Mouse (Mus musculus) megakaryocyte, adult 5-6 weeks (primary cell): ENCODE data around the gene Numb. TPM values are rescaled to one million over a fixed set of nuclear protein-coding genes. Genes with fewer than 3 reads are reported as not detected.

Source experiments
- ATAC-seq: 2 replicates; pipeline ENCODE4 v1.8.0; 2016; ENCODE audit warnings: mild to moderate bottlenecking, inconsistent platforms; ENCODE audit not compliant: poor library complexity, severe bottlenecking
- total RNA-seq, 2 experiments: library from RNA; stranded (forward) in 1 of 2; stranded (reverse) in 1 of 2; fragments of 153-499, 151-499 nt in 1 of 2; fragments of 221-1000, 200-1000 nt in 1 of 2; gene quantifications; 2 replicates each; pipeline versions ENCODE4 v1.2.3 to v1.2.4; 2015 to 2017

Gene Numb
- total RNA-seq, 2 experiments from 2014 or later = 28.4 to 36.0 TPM

GRCm38 (mm10) chr12:83923486-83923859 lies 1.7 kb upstream of the Numb start:
- no peak for ATAC-seq

DNA sequence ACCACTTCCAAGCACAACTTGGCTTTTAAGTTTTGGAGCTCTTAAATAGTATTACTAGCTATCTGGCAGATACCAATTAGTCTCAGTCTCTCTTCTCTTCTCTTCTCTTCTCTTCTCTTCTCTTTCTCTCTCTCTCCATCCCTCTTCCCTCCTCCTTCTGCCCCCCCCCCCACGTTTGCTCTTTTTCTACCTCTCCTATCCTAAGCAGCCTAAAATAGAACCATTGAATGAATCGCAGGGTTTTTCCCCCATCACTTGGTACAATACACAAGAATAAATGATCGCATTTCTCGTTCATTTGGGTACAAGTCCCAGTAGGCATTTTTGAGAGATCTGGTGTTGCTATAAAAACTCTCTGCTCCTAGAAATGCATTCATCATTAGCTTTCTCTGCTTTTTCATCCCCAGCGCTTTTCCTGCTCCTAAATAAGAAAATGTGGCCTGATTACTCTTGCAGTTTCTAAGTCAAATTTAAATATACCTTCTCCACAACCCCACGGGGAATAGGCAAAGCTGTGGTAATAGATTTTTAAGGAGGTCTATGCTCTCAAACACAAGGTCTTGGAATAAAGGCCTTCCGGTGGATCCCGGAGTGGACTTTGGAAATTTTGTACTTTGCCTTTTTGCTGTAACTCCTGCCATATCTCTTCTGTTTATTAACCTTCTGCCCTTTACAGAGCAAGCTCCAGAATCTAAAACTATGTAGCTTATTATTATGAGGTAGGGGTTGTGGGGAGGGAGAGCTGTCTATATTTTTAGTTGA lies 1.2 kb upstream of the Numb start:
- ATAC-seq = no peak

DNA sequence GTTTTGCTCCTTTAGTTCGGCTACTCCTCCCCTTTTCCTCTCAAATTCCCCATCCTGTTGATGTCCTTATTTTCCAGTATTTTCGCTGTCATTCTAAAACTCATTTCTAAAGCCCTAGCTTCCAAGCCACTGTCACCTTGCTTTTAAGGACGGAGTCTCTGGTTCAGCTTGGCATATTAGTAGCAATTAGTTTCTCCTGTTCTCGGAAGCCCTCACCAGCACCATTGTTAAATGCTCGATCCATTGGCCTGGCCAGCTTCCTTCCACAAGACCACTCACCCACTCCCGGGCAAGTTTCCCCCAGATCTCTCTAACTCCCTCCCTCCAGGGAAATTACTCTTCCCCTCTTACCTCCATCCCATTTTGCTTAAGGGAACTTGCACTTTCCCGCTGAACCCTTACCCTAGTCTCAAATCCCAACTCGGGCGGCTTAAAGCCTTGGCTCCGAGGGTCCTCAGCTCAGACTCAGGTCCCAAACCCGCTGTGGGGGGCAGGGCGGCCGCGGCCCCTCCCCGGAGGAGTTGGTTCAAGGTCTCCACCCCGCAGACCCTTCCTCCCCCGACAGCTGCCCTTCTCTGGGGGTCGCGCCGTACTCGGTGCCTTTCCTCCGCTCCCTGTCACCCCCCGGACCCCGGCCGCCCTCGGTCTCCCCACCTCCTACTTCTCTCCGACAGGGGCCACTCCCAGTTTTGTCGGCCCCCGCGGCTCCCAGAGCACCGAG lies 853 bp downstream of the Numb start:
- ATAC-seq = no peak

GRCm38 (mm10) chr12:83916884-83917283 lies 4.8 kb downstream of the Numb start:
- no peak for ATAC-seq

GRCm38 (mm10) chr12:83914797-83915196 lies 6.9 kb downstream of the Numb start:
- no peak for ATAC-seq

DNA sequence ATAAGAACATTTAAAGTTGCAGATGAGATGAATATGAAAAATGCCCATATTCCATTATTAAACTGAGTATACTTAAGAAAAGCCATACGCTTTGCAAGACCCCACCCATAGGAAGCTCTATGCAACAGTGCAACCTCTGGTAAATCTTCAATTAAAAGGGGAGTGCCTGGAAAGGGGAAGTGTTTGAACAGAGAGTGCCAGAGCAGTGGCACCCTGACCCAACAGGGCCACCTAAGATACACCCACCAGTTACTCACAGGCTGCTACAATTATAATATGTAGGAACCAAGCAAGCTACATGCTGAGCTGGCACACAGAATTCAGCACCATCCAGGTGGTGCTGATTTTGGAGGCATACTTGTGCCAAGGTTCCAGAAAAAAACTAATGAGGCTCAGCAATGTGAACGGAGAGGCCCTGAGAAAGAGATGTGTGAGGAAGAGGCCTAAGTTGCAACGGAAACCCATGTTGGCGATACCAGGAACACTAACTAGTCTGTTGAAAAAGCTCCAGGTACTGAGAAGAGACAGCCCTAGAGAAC lies 7.5 kb downstream of the Numb start:
- ATAC-seq = peak; percentile 91

- no peak for ATAC-seq
Observed at GRCm38 (mm10) chr12:83910451-83910850, 11.3 kb downstream of the Numb start.

DNA sequence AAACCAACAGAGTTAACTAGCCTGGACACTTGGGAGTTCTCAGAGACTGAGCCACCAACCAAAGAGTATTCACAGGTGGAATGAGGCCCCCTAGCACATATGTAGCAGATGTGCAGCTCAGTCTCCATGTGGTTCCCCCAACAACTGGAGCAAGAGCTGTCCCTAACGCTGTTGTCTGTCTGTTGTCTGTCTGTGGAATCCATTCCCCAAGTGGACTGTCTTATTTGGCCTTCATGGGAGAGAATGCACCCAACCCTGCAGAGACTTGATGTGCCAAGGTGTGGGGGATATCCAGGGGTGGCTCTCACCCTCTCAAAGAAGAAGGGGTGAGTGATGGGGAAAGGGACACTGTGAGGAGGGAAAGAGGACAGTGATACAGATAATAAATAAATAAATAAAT lies 28.8 kb downstream of the Numb start:
- no peak for ATAC-seq

GRCm38 (mm10) chr12:83891278-83891677 lies 30.5 kb downstream of the Numb start:
- ATAC-seq = no peak

DNA sequence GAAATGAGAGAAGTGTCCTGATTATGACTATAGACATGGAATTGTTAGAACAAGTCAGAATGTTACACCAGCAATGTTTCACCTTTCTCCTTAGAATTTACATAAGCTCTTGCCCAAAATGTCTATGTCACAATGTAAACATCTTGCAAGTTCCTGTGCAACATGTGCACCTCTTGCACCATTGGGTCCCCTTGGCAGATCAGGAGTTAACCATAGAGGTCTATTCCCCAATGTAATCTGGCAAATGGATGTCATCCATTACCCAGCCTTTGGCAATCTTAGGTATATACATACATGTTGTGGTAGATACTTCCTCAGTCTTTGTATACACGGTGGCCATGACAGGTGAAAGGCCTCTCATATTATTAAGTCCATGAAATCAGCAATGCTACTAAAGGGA lies 32.6 kb downstream of the Numb start:
- ATAC-seq = peak; percentile 70

GRCm38 (mm10) chr12:83885516-83886285 lies 36.0 kb downstream of the Numb start:
- ATAC-seq = no peak

DNA sequence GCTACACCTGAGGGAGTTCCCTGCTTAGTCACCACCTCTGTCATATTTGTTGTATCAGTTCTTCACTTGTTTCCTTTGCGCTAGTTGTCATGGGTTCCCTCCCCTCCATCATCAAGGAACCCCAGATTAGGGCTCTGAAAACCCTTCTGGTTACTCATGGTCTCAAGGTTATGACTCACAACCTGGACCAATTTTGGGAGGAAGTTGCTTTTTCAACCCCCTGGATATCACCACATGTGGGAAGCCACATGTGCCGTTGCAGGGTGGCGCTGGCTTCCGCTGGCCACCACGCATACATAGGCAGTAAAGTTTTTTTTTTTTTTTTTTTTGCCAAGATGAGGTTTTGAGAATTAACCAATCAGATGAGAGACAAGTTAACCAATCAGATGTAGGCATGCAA lies 36.7 kb downstream of the Numb start:
- peak; percentile 81 for ATAC-seq

- ATAC-seq = no peak
Observed at GRCm38 (mm10) chr12:83882503-83882902, 39.2 kb downstream of the Numb start.

DNA sequence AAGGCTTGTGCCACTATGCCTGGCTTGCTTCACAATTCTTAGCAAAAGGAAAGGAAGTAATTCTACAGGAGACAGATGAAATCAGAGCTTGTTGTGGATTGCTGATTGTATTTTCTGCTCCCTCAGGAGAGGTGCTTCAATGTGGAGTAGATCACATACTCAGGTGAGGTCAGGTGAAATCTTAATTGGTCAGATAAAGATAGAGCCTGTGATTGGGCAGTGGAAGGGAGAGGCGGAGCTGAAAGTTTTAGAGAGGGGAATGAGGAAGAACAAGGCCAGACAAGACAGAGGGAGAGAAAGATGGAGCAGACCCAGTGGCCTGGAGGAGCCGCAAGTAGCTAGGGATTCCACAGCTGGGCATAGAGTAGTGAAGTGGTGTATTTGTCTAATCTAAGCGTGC lies 39.6 kb downstream of the Numb start:
- no peak for ATAC-seq

- ATAC-seq = no peak
Observed at GRCm38 (mm10) chr12:83880913-83881312, 40.8 kb downstream of the Numb start.

DNA sequence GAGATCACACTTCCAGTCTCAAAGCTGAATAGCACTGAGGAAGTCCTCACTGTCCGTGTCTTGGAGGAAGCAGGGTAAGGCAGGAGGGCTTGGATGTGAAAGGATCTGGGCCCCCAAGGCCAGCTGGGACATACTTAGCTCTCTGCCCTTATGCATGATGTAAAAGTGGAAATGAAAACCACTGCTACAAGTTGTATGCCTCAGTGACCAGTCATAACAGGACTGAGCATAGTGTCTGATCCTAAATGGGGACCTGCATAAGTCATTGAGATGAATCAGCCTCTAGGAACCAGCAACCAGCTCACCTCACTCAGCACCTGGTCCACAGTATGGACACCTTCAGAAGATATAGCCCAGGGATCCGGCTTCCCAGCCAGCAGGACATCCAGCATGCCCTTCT lies 46.6 kb downstream of the Numb start:
- ATAC-seq = no peak

- ATAC-seq = no peak
Observed at GRCm38 (mm10) chr12:83874597-83874996, 47.1 kb downstream of the Numb start.

- peak; percentile 48; the same call in 1 of the 2 replicates for ATAC-seq
Observed at GRCm38 (mm10) chr12:83864501-83864900, 57.2 kb downstream of the Numb start.

- ATAC-seq = peak; percentile 81
Observed at GRCm38 (mm10) chr12:83861880-83862279, 59.9 kb downstream of the Numb start.

- peak; percentile 90 for ATAC-seq
Observed at GRCm38 (mm10) chr12:83860688-83861087, 61.0 kb downstream of the Numb start.

DNA sequence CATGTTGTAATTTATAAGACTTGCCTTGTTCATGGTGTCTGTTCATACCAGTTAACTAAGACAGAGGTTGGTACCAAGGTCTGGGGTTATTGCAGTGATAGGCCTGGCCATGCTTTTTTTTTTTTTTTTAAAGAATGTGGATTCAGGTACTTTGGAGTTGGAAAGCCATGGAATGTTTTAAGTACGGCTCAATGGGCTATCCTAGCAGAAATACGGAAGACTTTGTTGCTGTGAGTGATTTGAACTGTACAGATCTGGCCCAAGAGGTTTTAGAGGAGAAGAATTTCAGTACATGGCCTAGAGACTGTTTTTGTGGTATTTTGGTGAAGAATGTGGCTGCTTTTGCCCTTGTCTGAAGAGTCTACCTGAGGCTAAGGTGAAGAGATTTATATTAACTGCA lies 63.7 kb downstream of the Numb start:
- ATAC-seq = no peak
